Mouse (Mus musculus) CH12.LX (cell line): ENCODE data around the gene Bri3. TPM values are rescaled to one million over a fixed set of nuclear protein-coding genes. Genes with fewer than 3 reads are reported as not detected.

Source experiments
- DNase-seq: peaks from one replicate; pipeline ENCODE4 v3.0.0-alpha.2; 2013; ENCODE audit errors: extremely low read depth
- H3K27ac ChIP-seq: 2 replicates; pipeline ENCODE4 v1.5.1; 2012; ENCODE audit warnings: low read depth, mild to moderate bottlenecking, control low read depth, moderate library complexity; ENCODE audit not compliant: insufficient read depth
- H3K27me3 ChIP-seq: replicated peaks from 2 replicates; pipeline ENCODE3; 2012; ENCODE audit warnings: inconsistent platforms
- H3K36me3 ChIP-seq, 2 experiments: replicated peaks in 1 of 2; 2 replicates each; pipeline versions ENCODE3 to v1.6.1; 2012; ENCODE audit warnings: inconsistent platforms in 1 of 2, low read length in 1 of 2, mild to moderate bottlenecking in 1 of 2, mixed read lengths in 1 of 2, moderate library complexity in 1 of 2; ENCODE audit not compliant: control insufficient read depth in 1 of 2, insufficient read depth in 1 of 2
- H3K4me1 ChIP-seq, 2 experiments: 2 replicates each; pipeline ENCODE4 v1.6.1; 2012; ENCODE audit warnings: inconsistent platforms in 1 of 2, moderate library complexity in 1 of 2; ENCODE audit not compliant: insufficient read depth in 2 of 2, control insufficient read depth in 1 of 2
- H3K4me2 ChIP-seq: 2 replicates; pipeline ENCODE4 v1.6.1; 2012; ENCODE audit warnings: low read depth, mild to moderate bottlenecking, control low read depth; ENCODE audit not compliant: poor library complexity, insufficient read depth, severe bottlenecking
- H3K4me3 ChIP-seq, 3 experiments: fragments of 150-350 bp in 1 of 3; sonication (generic) in 1 of 3; replicated peaks in 1 of 3; 2 replicates each; pipeline versions ENCODE3 to v1.5.1; 2011 to 2012; ENCODE audit warnings: low read depth in 2 of 3, low read length in 2 of 3, mild to moderate bottlenecking in 2 of 3, moderate library complexity in 2 of 3, control low read depth in 1 of 3, improper control_type of control experiment in 1 of 3, inconsistent platforms in 1 of 3, mixed read lengths in 1 of 3; ENCODE audit not compliant: poor library complexity in 1 of 3
- H3K79me2 ChIP-seq: replicated peaks from 2 replicates; pipeline ENCODE4 v1.6.1; 2012; ENCODE audit warnings: mild to moderate bottlenecking, moderate library complexity; ENCODE audit not compliant: control insufficient read depth, poor library complexity, insufficient read depth, severe bottlenecking; ENCODE audit errors: extremely low read depth
- H3K9ac ChIP-seq: 2 replicates; pipeline ENCODE4 v1.6.1; 2012; ENCODE audit warnings: low read depth, mild to moderate bottlenecking, control low read depth, moderate library complexity; ENCODE audit not compliant: insufficient read depth
- H3K9me3 ChIP-seq: replicated peaks from 2 replicates; pipeline ENCODE3; 2012; ENCODE audit warnings: low read length, inconsistent platforms, mixed read lengths
- BHLHE40 ChIP-seq: IDR thresholded peaks from 2 replicates; pipeline ENCODE4 v1.6.1; 2011; ENCODE audit warnings: mild to moderate bottlenecking, low read depth, low read length, improper control_type of control experiment
- CHD1 ChIP-seq: IDR thresholded peaks from 2 replicates; pipeline ENCODE4 v1.6.1; 2012; ENCODE audit warnings: low read depth, low read length, improper control_type of control experiment, inconsistent platforms
- CTCF ChIP-seq, 2 experiments: IDR thresholded peaks in 1 of 2; conservative IDR thresholded peaks in 1 of 2; 2 replicates each; pipeline ENCODE4 v1.5.1; 2011 to 2012; ENCODE audit warnings: low read depth in 2 of 2, low read length in 2 of 2, improper control_type of control experiment in 1 of 2, inconsistent platforms in 1 of 2, mild to moderate bottlenecking in 1 of 2, moderate library complexity in 1 of 2
- EP300 ChIP-seq: IDR thresholded peaks from 2 replicates; pipeline ENCODE4 v1.6.1; 2011; ENCODE audit warnings: low read length, improper control_type of control experiment
- GABPA ChIP-seq: IDR thresholded peaks from 2 replicates; pipeline ENCODE4 v1.6.1; 2012; ENCODE audit warnings: low read depth, low read length, improper control_type of control experiment, inconsistent platforms; ENCODE audit not compliant: insufficient replicate concordance
- KAT2A ChIP-seq: IDR thresholded peaks from 2 replicates; pipeline ENCODE4 v1.6.1; 2012; ENCODE audit warnings: low read length, improper control_type of control experiment, inconsistent platforms; ENCODE audit not compliant: insufficient replicate concordance
- MAFK ChIP-seq: IDR thresholded peaks from 2 replicates; pipeline ENCODE4 v1.6.1; 2011; ENCODE audit warnings: low read length, improper control_type of control experiment; ENCODE audit not compliant: insufficient replicate concordance
- MAZ ChIP-seq: IDR thresholded peaks from 2 replicates; pipeline ENCODE4 v1.6.1; 2012; ENCODE audit warnings: low read depth, mild to moderate bottlenecking, inconsistent platforms, low read length, improper control_type of control experiment, moderate library complexity
- MEF2A ChIP-seq: IDR thresholded peaks from 2 replicates; pipeline ENCODE4 v1.6.1; 2014; ENCODE audit warnings: low read depth, mild to moderate bottlenecking, inconsistent platforms, low read length, improper control_type of control experiment, borderline replicate concordance
- MYC ChIP-seq: IDR thresholded peaks from 2 replicates; pipeline ENCODE4 v1.6.1; 2011; ENCODE audit warnings: low read depth, mild to moderate bottlenecking, improper control_type of control experiment, low read length
- NRF1 ChIP-seq: IDR thresholded peaks from 2 replicates; pipeline ENCODE4 v1.6.1; 2014; ENCODE audit warnings: low read depth, mild to moderate bottlenecking, inconsistent platforms, low read length, improper control_type of control experiment, moderate library complexity
- POLR2AphosphoS2 ChIP-seq: IDR thresholded peaks from 2 replicates; pipeline ENCODE4 v1.6.1; 2011; ENCODE audit warnings: low read depth, low read length, improper control_type of control experiment
- SIN3A ChIP-seq: IDR thresholded peaks from 2 replicates; pipeline ENCODE4 v1.6.1; 2012; ENCODE audit warnings: low read length, improper control_type of control experiment, inconsistent platforms
- TBP ChIP-seq: conservative IDR thresholded peaks from 2 replicates; pipeline ENCODE4 v1.6.1; 2011; ENCODE audit warnings: low read depth, low read length, improper control_type of control experiment
- TCF12 ChIP-seq: IDR thresholded peaks from 2 replicates; pipeline ENCODE4 v1.6.1; 2014; ENCODE audit warnings: low read depth, mild to moderate bottlenecking, inconsistent platforms, low read length, improper control_type of control experiment
- UBTF ChIP-seq: IDR thresholded peaks from 2 replicates; pipeline ENCODE4 v1.6.1; 2012; ENCODE audit warnings: low read depth, mild to moderate bottlenecking, inconsistent platforms, low read length, improper control_type of control experiment, moderate library complexity
- USF2 ChIP-seq: conservative IDR thresholded peaks from 2 replicates; pipeline ENCODE4 v1.6.1; 2011; ENCODE audit warnings: low read depth, low read length, improper control_type of control experiment
- ZC3H11A ChIP-seq: IDR thresholded peaks from 2 replicates; pipeline ENCODE4 v1.6.1; 2012; ENCODE audit warnings: low read depth, mild to moderate bottlenecking, inconsistent platforms, low read length, improper control_type of control experiment
- ZMIZ1 ChIP-seq: IDR thresholded peaks from 2 replicates; pipeline ENCODE4 v1.6.1; 2012; ENCODE audit warnings: low read depth, mild to moderate bottlenecking, inconsistent platforms, low read length, improper control_type of control experiment
- ZNF384 ChIP-seq: IDR thresholded peaks from 2 replicates; pipeline ENCODE4 v1.6.1; 2012; ENCODE audit warnings: low read depth, low read length, improper control_type of control experiment, inconsistent platforms
- dilution Hi-C: fragments of 300-500 bp; cut with MboI; formaldehyde crosslinking; loops from 2 replicates; pipeline ENCODE4 v1.14.3; 2020; ENCODE audit warnings: low sequenced_read_pairs; ENCODE audit not compliant: extremely low pct_unique_long_range_greater_than_20kb, extremely low pct_ligation_motif_present
- in situ Hi-C: fragments of 300-500 bp; cut with MboI; formaldehyde crosslinking; loops from 3 replicates; pipeline ENCODE4 v1.14.3; 2019; ENCODE audit warnings: low sequenced_read_pairs, low pct_ligation_motif_present, low pct_unique_long_range_greater_than_20kb, mixed read lengths
- polyA plus RNA-seq: library from polyadenylated mRNA; unstranded; fragments of >175 nt; gene quantifications from 2 replicates; pipeline ENCODE4 v1.2.1, GENCODE M21; 2012; ENCODE audit warnings: low read depth; ENCODE audit not compliant: insufficient read length
- total RNA-seq, 2 experiments: library from RNA; depleted of rRNA; stranded (reverse); fragments of 300-350 nt in 1 of 2; fragments of >200 nt in 1 of 2; gene quantifications; 2 replicates each; pipeline ENCODE4 v1.2.3; 2012 to 2014

Gene Bri3
- total and polyA plus RNA-seq, 3 experiments, result 9.3 to 41.7 (median 20.3) TPM

DNA sequence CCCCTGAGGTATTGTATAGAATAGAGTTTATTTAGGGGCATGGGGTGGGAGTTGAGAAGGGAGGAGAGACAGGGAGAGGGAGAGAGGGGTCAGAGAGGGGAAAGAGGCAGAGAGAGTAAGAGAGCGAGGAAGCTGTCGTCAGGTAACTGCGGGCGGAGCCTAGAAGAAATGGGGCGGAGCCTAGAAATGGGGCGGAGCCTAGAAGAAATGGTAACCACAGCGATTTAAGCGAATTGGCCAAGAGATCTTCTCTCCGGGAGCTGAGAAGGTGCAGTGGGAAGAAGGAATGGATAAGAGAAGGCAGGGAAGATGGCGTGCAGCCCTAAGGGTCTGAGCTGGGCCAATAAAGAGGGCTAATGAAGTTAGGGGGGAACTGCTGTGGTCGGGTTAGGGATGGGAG, 18.0 kb upstream of the Bri3 start:
- no peak for DNase-seq
- dilution Hi-C loops, result no loop called here
- Histone ChIP-seq H3K27me3 (no peaks in the 10 kb centered on the region), H3K4me3 (no peak overlapping the region), H3K4me1 (peaks cover 2 to 22% of the 10 kb centered on the region in 2 experiments; a peak in 2 of 4 replicates), H3K27ac (no peak overlapping the region), H3K9ac (no peak overlapping the region), H3K79me2 (no peaks in the 10 kb centered on the region), H3K4me2 (no peak overlapping the region)
- in situ Hi-C loops, result no loop called here
- TF ChIP-seq EP300, result no peak
- no peak for TF ChIP-seq ZMIZ1
- TF ChIP-seq MAZ, result no peak
- no peak for TF ChIP-seq NRF1
- TF ChIP-seq USF2, result no peak
- no peak for TF ChIP-seq BHLHE40
- TF ChIP-seq CHD1, result no peak
- TF ChIP-seq UBTF, result no peak
- no peak for TF ChIP-seq GABPA
- no peak for TF ChIP-seq TBP
- TF ChIP-seq KAT2A, result no peak
- no peak for TF ChIP-seq CTCF (conservative IDR thresholded peaks at IDR 0.05 in 1 of 2, IDR thresholded peaks at IDR 0.05 in 1 of 2; ENCODE audit: low read depth in 2 of 2, low read length in 2 of 2)
- no peak for TF ChIP-seq SIN3A
- no peak for TF ChIP-seq ZNF384
- TF ChIP-seq MAFK, result no peak
- no peak for TF ChIP-seq MYC
- TF ChIP-seq, all 38 proteins: peak for 0
- peaks cover 7% of the 10 kb centered on the region for H3K9me3 ChIP-seq
- H3K36me3 ChIP-seq, result no peaks in the 10 kb centered on the region

DNA sequence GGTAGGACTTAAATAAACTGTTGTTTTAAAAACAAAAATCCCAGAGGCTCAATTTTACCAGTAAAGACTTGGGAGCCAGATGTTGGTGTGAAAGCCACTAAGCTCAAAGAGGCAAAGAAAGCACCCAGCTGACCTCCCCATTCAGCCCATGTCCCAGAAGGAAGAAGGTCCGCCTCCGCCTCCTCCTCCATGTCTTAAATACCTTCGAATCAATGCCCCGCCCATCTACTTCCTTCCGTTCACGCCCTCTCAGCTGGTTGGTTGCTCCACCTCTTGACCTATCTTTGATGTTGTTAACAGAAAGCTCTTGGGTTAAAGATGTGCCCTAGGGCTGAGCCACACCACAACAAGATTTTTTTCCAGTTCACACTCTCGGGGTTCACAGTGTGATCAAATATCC, 14.0 kb upstream of the Bri3 start:
- dilution Hi-C loops, result no loop called here

More for the DNA sequence above, 14.0 kb upstream of the Bri3 start:
- H3K4me3 ChIP-seq, result no peak overlapping the region
- H3K36me3 ChIP-seq, result no peaks in the 10 kb centered on the region
- no peaks in the 10 kb centered on the region for H3K79me2 ChIP-seq
- no peaks in the 10 kb centered on the region; a peak in 1 of 4 replicates for H3K4me1 ChIP-seq
- in situ Hi-C loops, result no loop called here
- no peak overlapping the region for H3K4me2 ChIP-seq
- H3K9me3 ChIP-seq, result peaks cover 7% of the 10 kb centered on the region
- TF ChIP-seq NRF1 (no peak), GABPA (no peak), ZMIZ1 (no peak), MAFK (no peak), ZC3H11A (no peak), USF2 (no peak), TCF12 (no peak), MEF2A (no peak), POLR2AphosphoS2 (no peak), CHD1 (no peak), KAT2A (no peak)
- no peak for DNase-seq
- H3K27me3 ChIP-seq, result no peaks in the 10 kb centered on the region
- H3K9ac ChIP-seq, result no peak overlapping the region
- no peak overlapping the region for H3K27ac ChIP-seq
